Mouse (Mus musculus): ENCODE data around the gene Ykt6. TPM values are rescaled to one million over a fixed set of nuclear protein-coding genes. Genes with fewer than 3 reads are reported as not detected.
"Not testable (repeated sequence)": the region's sequence is repeated elsewhere in the genome, so short reads cannot be mapped to it uniquely, and the experiment has no call there.

Gene Ykt6
- polyA plus RNA-seq, 1 experiment from 2014 or later = 66.0 TPM

DNA sequence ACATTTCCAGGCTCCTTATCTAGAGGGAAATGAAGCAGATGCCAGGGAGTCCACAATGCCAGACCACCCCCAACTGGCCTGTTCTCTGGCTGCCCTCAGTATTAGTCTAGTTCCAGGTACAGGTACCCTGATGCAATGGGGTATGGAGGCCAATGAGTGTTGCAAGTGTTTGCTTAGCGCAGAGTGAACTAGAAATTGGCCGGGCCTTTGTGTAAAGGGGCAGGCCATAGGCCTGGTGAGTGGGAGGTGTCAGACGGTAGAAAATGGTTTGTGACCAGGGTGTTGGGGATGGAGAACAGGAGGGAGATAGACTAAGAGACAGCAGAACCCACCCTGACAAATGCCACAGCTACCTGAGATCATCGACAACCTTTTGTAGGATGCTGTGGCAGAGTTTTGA, 35.9 kb upstream of the Ykt6 start:
- Histone ChIP-seq H3K9ac (no peak overlapping the region), H3K27ac (no peak overlapping the region), H3K4me1 (0 out of 2 replicates have a peak, but pooled peaks cover 3% of the 10 kb centered on the region), H3K4me2 (no peak overlapping the region), H3K27me3 (no peaks in the 10 kb centered on the region), H3K36me3 (no peaks in the 10 kb centered on the region), H3K4me3 (no peak overlapping the region), H3K9me3 (no peaks in the 10 kb centered on the region; the same call in 1 of the 2 replicates)
- 90% methylated on average over 4 of the region's 4 CpGs for WGBS
- ATAC-seq (ENCODE audit: insufficient number of reproducible peaks, insufficient read depth, low FRiP score, low TSS enrichment, low read depth) = no peak

DNA sequence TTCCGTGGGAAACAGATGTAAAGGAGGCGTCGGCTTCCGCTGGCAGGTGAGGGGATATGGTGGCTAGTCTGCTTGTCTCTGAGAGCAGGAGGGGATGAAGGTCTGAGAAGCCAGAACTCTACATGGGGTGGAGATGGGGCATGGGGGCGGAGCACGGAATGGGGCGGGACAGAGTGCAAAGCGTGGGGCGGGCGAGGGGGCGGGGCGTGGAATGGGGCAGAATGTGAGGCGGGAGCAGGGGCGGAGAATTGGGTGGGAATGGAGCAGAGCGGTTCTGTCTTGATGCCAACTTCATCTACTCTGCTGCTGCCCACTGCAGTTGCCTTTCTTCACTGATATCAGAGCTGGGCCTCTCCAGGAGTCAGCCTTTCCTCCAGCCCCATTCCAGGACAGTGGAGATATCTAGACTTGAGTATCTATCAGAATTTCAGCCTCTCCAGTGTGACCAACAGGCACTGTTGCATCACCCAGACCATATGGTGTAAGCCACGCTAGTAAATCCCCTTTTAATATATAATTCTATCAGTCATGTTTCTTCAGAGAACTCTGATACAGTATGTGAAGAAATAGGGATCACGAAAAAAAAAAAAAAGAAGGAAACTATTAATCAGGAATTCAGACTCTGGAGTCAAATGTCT, 35.1 kb upstream of the Ykt6 start:
- H3K27ac ChIP-seq = no peak overlapping the region
- H3K36me3 ChIP-seq = no peaks in the 10 kb centered on the region
- no peaks in the 10 kb centered on the region; the same call in 1 of the 2 replicates for H3K9me3 ChIP-seq
- H3K4me3 ChIP-seq = no peak overlapping the region
- H3K4me2 ChIP-seq = peak overlapping the region; percentile 9; the same call in 1 of the 2 replicates
- 35% methylated on average over 17 of the region's 17 CpGs for WGBS
- ATAC-seq (ENCODE audit: insufficient number of reproducible peaks, insufficient read depth, low FRiP score, low TSS enrichment, low read depth) = no peak
- no peaks in the 10 kb centered on the region for H3K27me3 ChIP-seq
- H3K9ac ChIP-seq = no peak overlapping the region
- H3K4me1 ChIP-seq = 0 out of 2 replicates have a peak, but pooled peaks cover 3% of the 10 kb centered on the region

DNA sequence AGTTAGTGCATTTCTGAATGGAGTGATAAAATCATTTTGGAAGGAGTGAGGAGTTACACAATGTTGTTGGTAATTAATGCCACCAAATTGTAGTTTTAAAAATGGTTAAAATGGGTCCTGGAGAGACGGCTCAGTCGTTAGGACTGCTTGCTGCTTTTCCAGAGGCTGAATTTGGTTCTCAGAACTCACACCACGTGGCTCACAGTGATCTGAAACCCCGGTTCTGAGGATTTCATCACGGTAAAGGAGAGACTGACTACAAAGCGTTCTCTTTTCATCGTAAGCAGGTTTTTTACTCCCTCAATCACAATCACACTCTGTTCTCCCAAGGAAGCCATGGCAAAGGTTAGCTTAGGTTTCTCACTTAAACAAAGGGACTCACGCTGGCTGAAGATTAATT, 30.8 kb upstream of the Ykt6 start:
- no peak overlapping the region for H3K9ac ChIP-seq
- peaks cover 4% of the 10 kb centered on the region; the same call in 1 of the 2 replicates for H3K9me3 ChIP-seq
- no peaks in the 10 kb centered on the region for H3K4me1 ChIP-seq
- no peaks in the 10 kb centered on the region for H3K36me3 ChIP-seq
- no peak overlapping the region for H3K27ac ChIP-seq
- no peak overlapping the region for H3K4me2 ChIP-seq
- ATAC-seq (ENCODE audit: insufficient number of reproducible peaks, insufficient read depth, low FRiP score, low TSS enrichment, low read depth) = no peak
- 42% methylated on average over 8 of the region's 8 CpGs for WGBS
- no peak overlapping the region for H3K4me3 ChIP-seq
- no peaks in the 10 kb centered on the region for H3K27me3 ChIP-seq

DNA sequence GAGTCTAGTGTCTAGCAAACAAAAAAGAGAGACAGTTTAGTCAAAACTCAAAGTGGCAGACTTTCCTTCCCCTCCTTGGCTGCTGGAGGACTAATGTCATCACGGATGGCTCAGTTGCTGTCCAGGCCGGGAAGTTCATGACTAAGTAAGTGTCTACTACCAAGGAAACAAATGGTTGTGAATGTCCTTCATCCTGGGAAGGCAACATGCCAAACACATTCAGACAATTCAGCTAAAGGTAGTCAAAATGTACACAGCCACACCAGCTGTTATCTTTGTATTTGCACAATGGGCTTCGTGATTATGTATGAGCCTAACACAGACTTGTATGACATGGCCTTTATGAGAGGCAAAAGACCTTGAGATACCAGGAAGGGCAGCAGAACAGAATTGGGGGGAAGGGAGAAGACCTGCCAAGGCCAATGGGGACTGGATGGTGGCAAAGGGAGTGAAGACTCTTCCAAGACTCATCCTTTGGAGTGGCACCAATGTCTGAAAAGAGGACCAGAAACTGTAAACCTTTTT, 28.7 kb upstream of the Ykt6 start:
- peaks cover 4% of the 10 kb centered on the region; the same call in 1 of the 2 replicates for H3K9me3 ChIP-seq
- no peak overlapping the region for H3K9ac ChIP-seq
- H3K4me2 ChIP-seq = no peak overlapping the region
- no peaks in the 10 kb centered on the region for H3K4me1 ChIP-seq
- H3K4me3 ChIP-seq = no peak overlapping the region
- no peaks in the 10 kb centered on the region for H3K36me3 ChIP-seq
- no peak overlapping the region for H3K27ac ChIP-seq
- 83% methylated on average over 3 of the region's 3 CpGs for WGBS
- H3K27me3 ChIP-seq = no peaks in the 10 kb centered on the region
- ATAC-seq (ENCODE audit: insufficient number of reproducible peaks, insufficient read depth, low FRiP score, low TSS enrichment, low read depth) = no peak

DNA sequence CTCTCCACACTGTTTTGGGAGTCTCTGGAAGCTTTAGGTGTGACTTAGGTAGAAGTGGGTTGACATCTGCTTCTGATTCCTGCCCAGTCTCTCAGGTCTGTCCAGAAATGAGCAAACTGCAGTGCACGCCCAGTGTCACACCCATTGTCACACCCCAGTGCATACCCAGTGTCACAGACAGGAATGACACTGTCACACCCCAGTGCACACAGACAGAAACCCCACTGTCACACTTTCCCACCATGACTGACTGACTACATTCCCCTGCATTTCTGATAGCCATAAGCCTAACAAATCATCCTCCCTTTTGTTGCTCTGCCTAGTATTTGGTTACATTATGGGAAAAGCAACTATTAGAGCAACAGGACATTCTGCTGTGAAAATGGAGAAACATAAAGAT, 24.9 kb upstream of the Ykt6 start:
- H3K27me3 ChIP-seq = no peaks in the 10 kb centered on the region
- WGBS = 48% methylated on average over 1 of the region's 1 CpGs
- no peak overlapping the region for H3K9ac ChIP-seq
- no peaks in the 10 kb centered on the region for H3K36me3 ChIP-seq
- no peak overlapping the region for H3K4me3 ChIP-seq
- H3K4me2 ChIP-seq = no peak overlapping the region
- no peak for ATAC-seq (ENCODE audit: insufficient number of reproducible peaks, insufficient read depth, low FRiP score, low TSS enrichment, low read depth)
- no peak overlapping the region for H3K27ac ChIP-seq
- H3K4me1 ChIP-seq = no peaks in the 10 kb centered on the region
- H3K9me3 ChIP-seq = peaks cover 4% of the 10 kb centered on the region; the same call in 1 of the 2 replicates

DNA sequence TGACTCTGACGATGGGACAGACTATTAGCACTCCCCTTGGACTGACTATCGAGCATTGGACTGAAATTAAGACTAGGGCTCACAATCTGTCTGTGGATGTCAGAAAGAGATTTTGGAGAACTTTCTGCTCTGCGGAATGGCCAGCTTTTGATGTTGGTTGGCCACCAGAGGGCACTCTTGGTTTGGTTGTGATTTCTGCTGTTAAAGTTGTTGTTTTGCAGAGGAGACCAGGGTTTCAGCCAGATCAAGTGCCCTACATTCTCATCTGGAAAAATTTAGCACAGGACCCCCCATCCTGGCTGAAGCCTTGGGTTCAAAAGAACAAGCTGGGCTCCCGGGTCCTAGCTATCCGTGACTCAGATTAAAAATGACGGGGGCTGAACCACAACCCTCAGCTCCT, 23.5 kb upstream of the Ykt6 start:
- H3K36me3 ChIP-seq; H3K9ac ChIP-seq; H3K9me3 ChIP-seq; ATAC-seq (ENCODE audit: insufficient number of reproducible peaks, insufficient read depth, low FRiP score, low TSS enrichment, low read depth); H3K4me2 ChIP-seq; H3K4me1 ChIP-seq; H3K27me3 ChIP-seq; H3K27ac ChIP-seq; H3K4me3 ChIP-seq: not testable (repeated sequence)
- 80% methylated on average over 6 of the region's 6 CpGs for whole genome bisulfite sequencing

DNA sequence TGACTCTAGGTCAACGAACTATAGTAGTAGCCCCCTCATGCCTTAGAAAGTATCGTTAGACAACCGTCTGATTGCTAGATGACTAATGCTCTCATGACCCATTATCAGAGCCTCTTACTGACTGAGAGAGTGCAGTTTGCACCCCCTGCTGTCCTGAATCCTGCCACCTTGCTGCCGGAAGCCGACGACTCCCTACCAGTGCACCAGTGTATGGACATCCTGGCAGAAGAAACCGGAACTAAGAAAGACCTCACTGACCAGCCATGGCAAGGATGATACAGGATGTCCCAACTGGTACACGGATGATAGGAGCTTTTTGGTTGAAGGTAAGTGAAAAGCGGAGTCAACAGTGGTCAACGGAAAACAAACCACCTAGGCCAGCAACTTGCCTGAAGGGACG, 21.0 kb upstream of the Ykt6 start:
- 93% methylated on average over 11 of the region's 11 CpGs for WGBS
- H3K4me2 ChIP-seq; H3K9ac ChIP-seq; ATAC-seq (ENCODE audit: insufficient number of reproducible peaks, insufficient read depth, low FRiP score, low TSS enrichment, low read depth); H3K4me3 ChIP-seq; H3K36me3 ChIP-seq; H3K27ac ChIP-seq; H3K27me3 ChIP-seq; H3K4me1 ChIP-seq; H3K9me3 ChIP-seq: not testable (repeated sequence)

DNA sequence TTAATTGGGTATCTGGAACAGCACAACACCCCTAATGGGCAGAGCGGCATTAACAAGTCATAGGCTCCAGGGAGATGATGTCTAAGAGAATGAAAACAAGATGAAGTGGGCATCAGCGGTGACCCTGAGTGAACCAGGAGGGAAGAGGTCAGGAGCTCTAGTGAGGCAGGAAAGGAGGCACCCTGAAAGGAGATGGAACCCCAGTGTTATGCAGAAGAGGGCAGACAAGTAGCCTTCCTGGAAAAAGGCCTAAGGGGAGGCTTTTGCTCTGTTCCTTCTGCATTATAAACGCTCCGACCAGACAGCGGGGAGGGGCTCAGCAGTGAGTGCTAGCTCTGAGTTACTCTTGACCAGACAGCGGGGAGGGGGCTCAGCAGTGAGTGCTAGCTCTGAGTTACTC, 12.5 kb upstream of the Ykt6 start:
- H3K27ac ChIP-seq = no peak overlapping the region
- no peak for ATAC-seq (ENCODE audit: insufficient number of reproducible peaks, insufficient read depth, low FRiP score, low TSS enrichment, low read depth)
- WGBS = 59% methylated on average over 6 of the region's 6 CpGs

DNA sequence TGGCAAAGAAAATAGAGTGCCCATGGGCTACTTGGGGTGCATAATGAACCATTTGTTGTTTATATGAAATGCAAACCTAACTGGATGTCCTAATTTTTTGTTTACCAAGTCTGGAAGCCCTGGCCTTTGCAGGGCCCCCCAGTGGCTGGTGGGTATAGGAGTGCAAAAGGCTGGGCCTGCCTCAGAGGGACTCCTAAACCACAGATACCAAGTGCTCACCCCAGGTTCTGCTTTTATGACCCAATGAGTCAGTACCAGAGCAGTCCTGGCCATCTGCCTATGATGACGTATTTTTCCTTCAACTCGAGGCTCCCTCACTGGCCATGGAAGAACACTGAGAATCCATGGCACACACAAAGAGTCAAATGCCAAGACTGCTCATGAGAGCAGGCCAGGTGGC, 10.4 kb upstream of the Ykt6 start:
- no peaks in the 10 kb centered on the region for H3K36me3 ChIP-seq
- no peak overlapping the region for H3K4me3 ChIP-seq
- no peak overlapping the region for H3K9ac ChIP-seq
- H3K4me2 ChIP-seq = no peak overlapping the region
- H3K27me3 ChIP-seq = no peaks in the 10 kb centered on the region
- 81% methylated on average over 2 of the region's 2 CpGs for WGBS
- H3K9me3 ChIP-seq = no peaks in the 10 kb centered on the region
- no peak overlapping the region for H3K27ac ChIP-seq
- H3K4me1 ChIP-seq = peaks cover 17% of the 10 kb centered on the region
- no peak for ATAC-seq (ENCODE audit: insufficient number of reproducible peaks, insufficient read depth, low FRiP score, low TSS enrichment, low read depth)

More for the DNA sequence above, 12.5 kb upstream of the Ykt6 start:
- Histone ChIP-seq H3K27me3 (no peaks in the 10 kb centered on the region), H3K36me3 (no peaks in the 10 kb centered on the region), H3K9me3 (no peaks in the 10 kb centered on the region), H3K4me2 (no peak overlapping the region), H3K9ac (no peak overlapping the region), H3K4me3 (no peak overlapping the region), H3K4me1 (peaks cover 2% of the 10 kb centered on the region)

DNA sequence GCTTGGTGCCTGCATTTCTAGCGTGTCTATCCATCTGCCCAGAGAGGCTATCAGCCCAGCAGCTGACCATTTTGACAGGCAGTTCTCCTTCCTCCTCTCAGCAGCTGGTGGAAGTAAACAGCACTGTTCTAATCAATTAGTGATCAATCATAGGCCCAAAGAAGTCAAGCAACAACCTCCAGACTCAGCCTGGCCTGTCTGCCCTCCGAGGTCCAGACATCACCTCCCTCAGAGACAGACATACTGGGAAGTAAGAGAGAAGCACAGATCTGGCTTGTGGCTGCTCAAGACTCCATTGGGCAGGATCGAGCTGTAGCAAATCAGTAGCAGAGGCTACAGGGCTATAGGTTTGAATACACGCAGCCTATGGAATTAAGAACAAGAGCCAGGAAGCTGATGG, 7.7 kb upstream of the Ykt6 start:
- Histone ChIP-seq H3K4me2 (no peak overlapping the region), H3K27ac (no peak overlapping the region), H3K9me3 (no peaks in the 10 kb centered on the region), H3K9ac (no peak overlapping the region), H3K4me3 (no peak overlapping the region), H3K4me1 (peaks cover 17% of the 10 kb centered on the region), H3K27me3 (no peaks in the 10 kb centered on the region), H3K36me3 (no peaks in the 10 kb centered on the region)
- WGBS = 45% methylated on average over 4 of the region's 4 CpGs
- no peak for ATAC-seq (ENCODE audit: insufficient number of reproducible peaks, insufficient read depth, low FRiP score, low TSS enrichment, low read depth)

DNA sequence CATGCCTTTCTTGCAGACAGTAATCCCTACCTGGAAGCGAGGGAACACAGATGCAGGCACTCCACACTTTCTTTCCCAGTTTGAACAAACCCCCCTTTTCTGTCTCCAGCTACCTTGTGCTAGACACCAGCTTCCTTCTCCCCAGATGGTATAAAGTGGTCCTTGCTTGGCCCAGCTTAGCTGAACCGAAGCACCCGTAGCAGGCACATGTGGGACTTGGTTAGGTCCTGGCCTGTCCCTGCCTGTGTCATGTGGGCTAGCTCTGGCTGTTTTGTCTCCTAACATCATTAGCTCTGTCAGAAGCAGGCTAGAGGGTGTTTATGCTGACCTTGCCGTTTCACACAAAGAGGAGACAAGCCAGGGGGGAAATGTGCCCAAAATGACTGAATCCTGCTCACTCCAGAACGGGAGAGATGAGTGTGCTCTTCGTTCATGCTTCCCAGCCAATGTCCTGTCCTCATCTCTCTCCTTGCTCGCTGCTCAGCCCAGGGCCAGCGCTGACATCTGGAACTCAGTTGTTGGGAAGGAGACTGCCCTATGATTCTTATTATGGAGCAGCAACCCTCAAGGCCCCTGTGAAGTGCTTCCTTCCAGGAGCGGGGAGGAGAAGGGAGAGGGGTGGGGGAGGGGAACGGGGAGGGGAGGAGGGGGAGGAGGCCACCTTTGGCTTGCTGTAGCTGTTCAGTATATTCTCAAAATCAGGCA, 6.8 kb upstream of the Ykt6 start:
- Histone ChIP-seq H3K9ac (peak overlapping the region; percentile 36; the same call in 1 of the 2 replicates), H3K36me3 (no peaks in the 10 kb centered on the region), H3K9me3 (no peaks in the 10 kb centered on the region), H3K4me2 (0 out of 2 replicates have a peak overlapping the region, but pooled peaks have one; percentile 5), H3K4me3 (no peak overlapping the region), H3K4me1 (peaks cover 17% of the 10 kb centered on the region), H3K27ac (peak overlapping the region; percentile 64), H3K27me3 (no peaks in the 10 kb centered on the region)
- 22% methylated on average over 10 of the region's 10 CpGs for WGBS
- no peak for ATAC-seq (ENCODE audit: insufficient number of reproducible peaks, insufficient read depth, low FRiP score, low TSS enrichment, low read depth)
